Mouse (Mus musculus): Measurements from ENCODE around the gene AF067061.
"Not testable (repeated sequence)": the region's sequence is repeated elsewhere in the genome, so short reads cannot be mapped to it uniquely, and the experiment has no call there.

DNA sequence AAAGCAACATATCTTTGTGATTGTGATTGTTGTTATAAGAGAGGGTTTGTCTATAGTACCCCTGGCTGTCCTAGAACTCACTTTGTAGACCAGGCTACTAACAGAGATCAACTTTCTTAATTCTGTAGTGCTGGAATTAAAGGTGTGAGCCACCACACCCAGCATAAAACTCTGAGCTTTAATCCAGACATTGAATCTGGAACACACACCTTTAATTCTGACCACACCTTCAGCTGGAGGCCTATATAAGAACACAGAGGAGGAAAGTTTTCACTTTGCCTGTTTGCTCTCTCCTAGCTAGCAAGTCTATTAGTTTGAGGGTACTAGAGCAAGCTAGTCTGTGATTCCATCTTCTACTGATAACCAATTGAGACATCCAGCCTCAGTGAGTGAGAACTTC lies 24.1 kb upstream of the AF067061 start, which contains the start of gene Gm21731:
- not testable (repeated sequence) for TF ChIP-seq POLR2A (IDR thresholded peaks at IDR 0.05; ENCODE audit: borderline replicate concordance, extremely low read depth, insufficient read depth, insufficient read length, poor library complexity, severe bottlenecking); CTCF (IDR thresholded peaks at IDR 0.05; ENCODE audit: borderline replicate concordance, extremely low read depth, insufficient read depth, insufficient read length)

Measured in brain, embryonic 14.5 days (tissue).